Mouse (Mus musculus) stomach, embryonic 14.5 days (tissue): ENCODE results near the gene Baz2b. TPM values are rescaled to one million over a fixed set of nuclear protein-coding genes. Genes with fewer than 3 reads are reported as not detected.
"Not testable (repeated sequence)": the region's sequence is repeated elsewhere in the genome, so short reads cannot be mapped to it uniquely, and the experiment has no call there.

Experiments
- ATAC-seq: fragments of 200-750 bp; cut with Nextera tagmentation; 2 replicates; pipeline ENCODE4 v1.8.0; 2017; ENCODE audit warnings: low read depth, moderate TSS enrichment; ENCODE audit not compliant: insufficient number of reproducible peaks, insufficient read depth, low FRiP score
- H3K27ac ChIP-seq: fragments of 300-500 bp; sonication (generic); 2 replicates; pipeline ENCODE4 v1.5.1; 2014; ENCODE audit warnings: mild to moderate bottlenecking, low read length, moderate library complexity, mixed read lengths
- H3K27me3 ChIP-seq: fragments of 300-500 bp; sonication (generic); 2 replicates; pipeline ENCODE4 v1.6.1; 2014; ENCODE audit warnings: low read length, control low read depth, mixed read lengths; ENCODE audit not compliant: control insufficient read depth, insufficient read depth
- H3K36me3 ChIP-seq: fragments of 300-500 bp; sonication (generic); 2 replicates; pipeline ENCODE4 v1.6.1; 2014; ENCODE audit warnings: mild to moderate bottlenecking, control low read depth, low read length, moderate library complexity, mixed read lengths; ENCODE audit not compliant: control insufficient read depth, insufficient read depth
- H3K4me1 ChIP-seq: fragments of 300-500 bp; sonication (generic); 2 replicates; pipeline ENCODE4 v1.6.1; 2014; ENCODE audit warnings: low read length, control low read depth, mixed read lengths; ENCODE audit not compliant: control insufficient read depth, insufficient read depth
- H3K4me2 ChIP-seq: fragments of 300-500 bp; sonication (generic); replicated peaks from 2 replicates; pipeline ENCODE4 v1.6.1; 2014; ENCODE audit warnings: low read depth, low read length, control low read depth
- H3K4me3 ChIP-seq: fragments of 300-500 bp; sonication (generic); 2 replicates; pipeline ENCODE4 v1.5.1; 2014; ENCODE audit warnings: low read depth, low read length, control low read depth
- H3K9ac ChIP-seq: fragments of 300-500 bp; sonication (generic); replicated peaks from 2 replicates; pipeline ENCODE4 v1.6.1; 2014; ENCODE audit warnings: low read depth, mild to moderate bottlenecking, control low read depth, low read length, moderate library complexity, mixed read lengths
- H3K9me3 ChIP-seq: fragments of 300-500 bp; sonication (generic); 2 replicates; pipeline ENCODE4 v1.6.1; 2016; ENCODE audit warnings: low read depth, low read length, control low read depth; ENCODE audit not compliant: control insufficient read depth
- WGBS: fragments of 180-500 bp; shearing (Covaris S2); extraction: QIAGEN DNeasy Blood & Tissue Kit; methylation state at CpG from one replicate; pipeline ENCODE4 v1.1.7; 2014; 5-methylcytosine and 5-hydroxymethylcytosine counted together
- polyA plus RNA-seq: library from polyadenylated mRNA; unstranded; fragments of >200 nt; fragmentation: Nextera tagmentation; extraction: Ambion mirVana; gene quantifications from 2 replicates; pipeline ENCODE4 v1.2.1, GENCODE M21; 2014

The Baz2b gene
- polyA plus RNA-seq, 1 experiment from 2014 or later: 80.0 TPM

DNA sequence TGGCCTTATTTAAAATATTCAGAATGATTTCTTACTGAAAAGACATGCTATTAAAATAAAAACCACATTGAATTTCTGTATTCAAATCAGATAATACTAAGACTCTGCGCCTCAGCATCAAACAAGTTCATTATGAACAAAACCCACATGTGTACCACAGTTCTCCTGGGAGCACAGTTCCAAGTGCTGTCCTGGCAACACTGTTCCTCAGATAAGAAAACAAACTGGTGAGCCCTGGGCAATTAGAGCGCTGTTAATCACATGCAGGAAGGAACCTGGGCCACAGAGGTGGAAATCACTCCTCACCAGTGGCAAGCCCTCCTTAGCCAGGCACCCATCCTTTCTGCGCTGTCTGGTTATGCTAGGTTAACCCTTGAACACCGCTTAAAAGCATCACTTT, 332.3 kb downstream of the Baz2b start:
- no peaks in the 10 kb centered on the region for H3K36me3 ChIP-seq
- H3K4me1 ChIP-seq: peaks cover 3% of the 10 kb centered on the region; the same call in 1 of the 2 replicates
- H3K9ac ChIP-seq: no peak overlapping the region
- no peaks in the 10 kb centered on the region for H3K27me3 ChIP-seq
- H3K27ac ChIP-seq: no peak overlapping the region
- 92% methylated on average over 4 of the region's 4 CpGs for WGBS
- H3K4me2 ChIP-seq: no peak overlapping the region
- H3K9me3 ChIP-seq: no peaks in the 10 kb centered on the region
- no peak overlapping the region for H3K4me3 ChIP-seq
- ATAC-seq: no peak

DNA sequence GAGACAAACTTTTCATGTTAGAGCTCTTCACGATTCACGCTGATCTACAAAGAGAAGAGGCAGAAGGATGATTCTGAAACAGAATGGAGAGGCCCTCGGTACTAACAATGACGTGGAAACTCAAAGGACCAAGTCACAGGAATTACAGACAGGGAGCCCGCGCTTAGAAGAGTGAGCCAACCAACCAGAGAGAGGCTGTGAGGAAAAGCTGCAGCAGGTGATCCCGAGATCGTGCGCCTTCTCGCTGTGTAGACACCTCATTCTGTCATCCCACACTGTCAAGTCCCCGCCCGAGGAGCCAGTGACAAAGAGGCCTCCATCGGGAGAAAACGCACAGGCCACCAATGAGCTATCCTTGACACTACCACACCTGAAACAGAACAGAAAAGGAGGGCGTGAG, 333.2 kb downstream of the Baz2b start:
- Histone ChIP-seq H3K36me3 (no peaks in the 10 kb centered on the region; the same call in 1 of the 2 replicates), H3K27ac (no peak overlapping the region), H3K4me3 (no peak overlapping the region), H3K27me3 (no peaks in the 10 kb centered on the region), H3K4me2 (no peak overlapping the region), H3K9me3 (no peaks in the 10 kb centered on the region), H3K4me1 (no peaks in the 10 kb centered on the region), H3K9ac (no peak overlapping the region)
- WGBS: 87% methylated on average over 15 of the region's 15 CpGs
- no peak for ATAC-seq

DNA sequence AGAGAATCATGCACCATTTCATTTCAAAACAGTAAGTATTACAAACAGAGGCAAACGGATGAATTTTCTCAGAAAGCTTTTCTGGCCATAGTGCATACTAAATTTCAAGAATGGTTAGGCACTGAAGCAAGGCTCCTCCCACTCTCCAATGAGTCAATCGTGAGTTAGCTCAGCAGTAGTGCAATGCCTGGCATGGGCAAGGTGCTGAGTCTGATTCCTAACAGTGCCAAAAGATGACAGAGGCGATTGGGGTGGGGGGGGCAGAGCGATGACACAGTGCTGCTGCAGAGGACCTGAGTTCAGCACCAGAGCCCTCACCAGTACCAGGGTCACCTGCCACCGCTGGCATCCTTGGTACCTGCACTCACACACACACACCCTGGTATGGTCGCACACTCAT, 339.1 kb downstream of the Baz2b start:
- Histone ChIP-seq H3K9ac (no peak overlapping the region), H3K27ac (no peak overlapping the region), H3K4me1 (no peaks in the 10 kb centered on the region), H3K4me2 (no peak overlapping the region), H3K36me3 (no peaks in the 10 kb centered on the region; the same call in 1 of the 2 replicates), H3K4me3 (no peak overlapping the region), H3K9me3 (no peaks in the 10 kb centered on the region), H3K27me3 (no peaks in the 10 kb centered on the region)
- ATAC-seq: no peak
- 85% methylated on average over 6 of the region's 6 CpGs for WGBS

DNA sequence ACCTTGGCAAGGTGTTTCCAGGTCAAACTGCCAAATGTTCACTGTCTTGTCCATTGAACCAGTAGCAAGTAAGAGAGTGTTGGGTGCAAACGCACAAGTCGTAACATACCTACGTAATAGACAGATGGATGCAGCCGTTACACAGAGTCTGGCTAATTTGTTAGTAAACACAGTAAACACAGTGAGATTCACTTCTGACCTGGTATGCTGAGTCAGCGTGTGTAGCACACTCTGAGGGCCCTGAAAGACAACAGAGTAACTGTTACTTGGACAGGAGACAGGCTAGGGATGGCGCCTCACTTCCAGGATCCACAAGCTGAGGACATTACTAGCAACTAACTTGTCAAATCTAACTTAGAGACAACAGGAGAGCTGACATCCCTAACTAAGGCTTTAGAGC, 347.0 kb downstream of the Baz2b start:
- 88% methylated on average over 6 of the region's 6 CpGs for WGBS
- no peak overlapping the region for H3K4me3 ChIP-seq
- no peaks in the 10 kb centered on the region for H3K27me3 ChIP-seq

DNA sequence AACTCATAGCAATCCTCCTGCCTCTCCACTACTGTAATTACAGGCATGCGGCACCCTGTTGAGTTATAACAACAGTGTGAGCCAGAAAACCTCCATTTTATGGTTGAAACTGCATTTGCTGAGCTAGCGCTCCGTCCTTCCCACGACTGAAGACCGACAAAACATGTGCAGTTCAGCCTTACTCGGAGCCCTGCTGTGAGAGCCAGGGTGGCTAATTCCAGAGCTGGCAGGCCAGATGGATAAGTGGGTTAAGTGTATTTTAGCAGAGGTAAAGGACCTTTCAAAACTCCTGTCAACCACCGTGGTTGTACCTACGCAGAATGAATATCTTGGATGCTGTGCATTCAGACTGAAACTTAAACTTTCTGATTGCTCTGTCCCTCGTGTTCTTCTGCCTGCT, 355.3 kb downstream of the Baz2b start:
- 84% methylated on average over 9 of the region's 9 CpGs for WGBS
- H3K4me3 ChIP-seq: no peak overlapping the region
- H3K9ac ChIP-seq: no peak overlapping the region
- no peak overlapping the region for H3K4me2 ChIP-seq
- no peak overlapping the region for H3K27ac ChIP-seq
- H3K27me3 ChIP-seq: no peaks in the 10 kb centered on the region
- 0 out of 2 replicates have a peak, but pooled peaks cover 4% of the 10 kb centered on the region for H3K36me3 ChIP-seq
- H3K9me3 ChIP-seq: no peaks in the 10 kb centered on the region
- ATAC-seq: no peak
- no peaks in the 10 kb centered on the region for H3K4me1 ChIP-seq

More for the DNA sequence above, 347.0 kb downstream of the Baz2b start:
- Histone ChIP-seq H3K9ac (no peak overlapping the region), H3K4me1 (no peaks in the 10 kb centered on the region), H3K9me3 (no peaks in the 10 kb centered on the region), H3K4me2 (no peak overlapping the region), H3K36me3 (no peaks in the 10 kb centered on the region; the same call in 1 of the 2 replicates), H3K27ac (no peak overlapping the region)
- no peak for ATAC-seq

DNA sequence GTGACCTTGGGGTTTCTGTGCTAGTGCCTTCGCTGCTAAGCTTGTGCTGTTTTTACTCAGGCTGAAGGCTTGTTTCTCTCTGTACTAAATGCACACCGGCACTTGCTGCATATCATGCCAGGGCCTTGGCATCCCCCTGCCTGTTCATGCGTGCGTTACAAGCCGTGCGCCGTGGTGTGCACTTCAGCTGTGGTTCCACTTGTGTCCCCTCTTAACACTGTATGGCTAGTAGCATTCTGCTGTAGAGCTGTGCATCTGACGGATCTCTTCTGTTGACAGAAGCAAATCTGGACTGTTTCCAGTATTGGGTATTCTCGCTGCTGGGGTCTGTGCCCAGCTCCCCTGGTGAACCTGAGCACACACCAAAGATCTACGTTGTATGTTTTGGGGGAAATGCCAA, 356.1 kb downstream of the Baz2b start:
- no peak overlapping the region for H3K4me2 ChIP-seq
- 0 out of 2 replicates have a peak, but pooled peaks cover 4% of the 10 kb centered on the region for H3K36me3 ChIP-seq
- H3K4me1 ChIP-seq: no peaks in the 10 kb centered on the region
- H3K9ac ChIP-seq: no peak overlapping the region
- no peaks in the 10 kb centered on the region for H3K27me3 ChIP-seq
- H3K9me3 ChIP-seq: no peaks in the 10 kb centered on the region
- no peak for ATAC-seq
- 93% methylated on average over 10 of the region's 10 CpGs for WGBS
- H3K4me3 ChIP-seq: no peak overlapping the region
- no peak overlapping the region for H3K27ac ChIP-seq

DNA sequence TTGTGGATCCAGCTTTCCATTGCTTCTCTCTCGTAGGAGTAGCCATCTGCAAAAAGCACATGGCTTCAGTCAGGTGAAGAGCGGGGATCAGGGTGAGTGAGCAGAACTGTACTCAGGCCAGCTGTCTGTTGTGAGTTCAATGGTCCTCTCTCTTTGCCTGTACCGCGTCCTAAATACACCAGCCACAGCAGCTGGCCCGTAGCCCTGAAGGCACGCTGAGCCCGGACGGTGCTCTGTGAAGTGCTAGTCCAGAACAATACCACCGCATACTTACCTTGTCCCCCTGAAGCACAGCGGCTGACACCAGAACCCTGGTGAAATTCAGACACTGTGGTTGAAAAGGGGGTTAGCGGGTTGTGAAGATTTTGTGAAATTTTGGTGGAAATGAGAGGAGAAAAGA, 356.7 kb downstream of the Baz2b start:
- H3K9me3 ChIP-seq: no peaks in the 10 kb centered on the region
- H3K9ac ChIP-seq: no peak overlapping the region
- no peak overlapping the region for H3K27ac ChIP-seq
- H3K4me3 ChIP-seq: no peak overlapping the region
- H3K36me3 ChIP-seq: 0 out of 2 replicates have a peak, but pooled peaks cover 4% of the 10 kb centered on the region
- ATAC-seq: no peak
- H3K27me3 ChIP-seq: no peaks in the 10 kb centered on the region
- 93% methylated on average over 11 of the region's 11 CpGs for WGBS
- H3K4me1 ChIP-seq: no peaks in the 10 kb centered on the region
- H3K4me2 ChIP-seq: no peak overlapping the region

DNA sequence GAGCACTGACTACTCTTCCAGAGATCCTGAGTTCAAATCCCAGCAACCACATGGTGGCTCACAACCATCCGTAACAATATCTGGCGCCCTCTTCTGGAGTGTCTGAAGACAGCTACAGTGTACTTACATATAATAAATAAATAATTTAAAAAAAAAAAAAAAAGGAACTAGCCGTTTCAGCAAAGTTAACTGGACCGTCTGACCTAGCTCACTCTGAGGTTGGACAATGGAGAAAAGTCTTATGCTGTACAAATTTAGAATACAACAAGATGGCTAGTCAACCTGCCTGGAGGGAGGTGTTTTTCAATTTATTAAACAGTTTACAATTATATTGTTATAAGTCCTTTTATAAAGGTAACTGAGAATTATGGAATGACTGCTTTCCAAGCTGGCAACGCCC, 357.8 kb downstream of the Baz2b start:
- H3K4me3 ChIP-seq, H3K27me3 ChIP-seq, H3K27ac ChIP-seq, H3K9me3 ChIP-seq, H3K4me1 ChIP-seq, H3K9ac ChIP-seq, H3K4me2 ChIP-seq, H3K36me3 ChIP-seq, ATAC-seq: not testable (repeated sequence)
- WGBS: 78% methylated on average over 3 of the region's 5 CpGs
